Mouse (Mus musculus) myocyte (in vitro differentiated cells): ENCODE results near the gene Gm11020.

ENCODE experiments used
- E2F4 ChIP-seq: IDR thresholded peaks from one replicate; pipeline ENCODE4 v1.6.1; 2011; ENCODE audit warnings: mild to moderate bottlenecking, control low read depth, moderate library complexity; ENCODE audit not compliant: insufficient read depth
- MAX ChIP-seq: IDR thresholded peaks from one replicate; pipeline ENCODE4 v1.6.1; 2011; ENCODE audit warnings: low read depth, mild to moderate bottlenecking, control low read depth
- MYOD1 ChIP-seq, 3 experiments: IDR thresholded peaks; one replicate each; pipeline ENCODE4 v1.6.1; 2011; ENCODE audit warnings: control low read depth in 2 of 3, low read depth in 2 of 3, mild to moderate bottlenecking in 2 of 3, moderate library complexity in 1 of 3; ENCODE audit not compliant: insufficient read length in 2 of 3, control insufficient read depth in 1 of 3
- MYOG ChIP-seq, 3 experiments: IDR thresholded peaks; one replicate each; pipeline ENCODE4 v1.6.1; 2011; ENCODE audit warnings: control low read depth in 2 of 3, low read depth in 2 of 3, mild to moderate bottlenecking in 2 of 3; ENCODE audit not compliant: insufficient read length in 2 of 3, control insufficient read depth in 1 of 3, insufficient read depth in 1 of 3
- POLR2A ChIP-seq: IDR thresholded peaks from one replicate; pipeline ENCODE4 v1.6.1; 2011; ENCODE audit warnings: low read depth, mild to moderate bottlenecking, control low read depth, moderate library complexity; ENCODE audit not compliant: insufficient read length
- POLR2AphosphoS2 ChIP-seq: IDR thresholded peaks from one replicate; pipeline ENCODE4 v1.6.1; 2011; ENCODE audit warnings: low read depth, control low read depth; ENCODE audit not compliant: insufficient read length
- REST ChIP-seq: IDR thresholded peaks from one replicate; pipeline ENCODE4 v1.6.1; 2011; ENCODE audit warnings: mild to moderate bottlenecking, control low read depth, moderate library complexity; ENCODE audit not compliant: insufficient read depth, insufficient read length
- TCF12 ChIP-seq: IDR thresholded peaks from one replicate; pipeline ENCODE4 v1.6.1; 2011; ENCODE audit warnings: mild to moderate bottlenecking, control low read depth; ENCODE audit not compliant: poor library complexity, insufficient read depth, severe bottlenecking
- USF1 ChIP-seq: IDR thresholded peaks from one replicate; pipeline ENCODE4 v1.6.1; 2011; ENCODE audit warnings: low read depth, mild to moderate bottlenecking, control low read depth, moderate library complexity

GRCm38 (mm10) chr8:104294396-104294795, 27.0 kb upstream of the Gm11020 start:
- TF ChIP-seq E2F4 = no peak
- TF ChIP-seq TCF12 = no peak
- no peak for TF ChIP-seq POLR2A
- no peak for TF ChIP-seq POLR2AphosphoS2
- TF ChIP-seq REST = no peak
- no peak for TF ChIP-seq MAX
- no peak for TF ChIP-seq MYOD1 (IDR thresholded peaks at IDR 0.05; ENCODE audit: control insufficient read depth in 1 of 3, insufficient read length in 2 of 3, low read depth in 2 of 3)
- TF ChIP-seq MYOG (IDR thresholded peaks at IDR 0.05; ENCODE audit: control insufficient read depth in 1 of 3, insufficient read depth in 1 of 3, insufficient read length in 2 of 3, low read depth in 2 of 3) = no peak
- no peak for TF ChIP-seq USF1
